Mouse (Mus musculus): ENCODE results near the gene Atg7. TPM values are rescaled to one million over a fixed set of nuclear protein-coding genes. Genes with fewer than 3 reads are reported as not detected.
"Not testable (repeated sequence)": the region's sequence is repeated elsewhere in the genome, so short reads cannot be mapped to it uniquely, and the experiment has no call there.

Gene Atg7
- 10 to 100 TPM; 25.4 to 28.7 TPM for total RNA-seq (2021)
- long read RNA-seq, experiment 1, transcript Atg7-201 (19 exons, 3,761 nt), result major isoform, 5 of 15 reads
- long read RNA-seq, experiment 1, partial matches to known transcripts, result 5 of 15 reads
- long read RNA-seq, experiment 1, other reads (novel, unspliced or antisense), result 5 of 15 reads
- long read RNA-seq, experiment 2, transcript Atg7-201 (19 exons, 3,761 nt), result major isoform, 20 of 38 reads
- long read RNA-seq, experiment 2, partial matches to known transcripts, result 7 of 38 reads
- long read RNA-seq, experiment 2, other reads (novel, unspliced or antisense), result 8 of 38 reads

DNA sequence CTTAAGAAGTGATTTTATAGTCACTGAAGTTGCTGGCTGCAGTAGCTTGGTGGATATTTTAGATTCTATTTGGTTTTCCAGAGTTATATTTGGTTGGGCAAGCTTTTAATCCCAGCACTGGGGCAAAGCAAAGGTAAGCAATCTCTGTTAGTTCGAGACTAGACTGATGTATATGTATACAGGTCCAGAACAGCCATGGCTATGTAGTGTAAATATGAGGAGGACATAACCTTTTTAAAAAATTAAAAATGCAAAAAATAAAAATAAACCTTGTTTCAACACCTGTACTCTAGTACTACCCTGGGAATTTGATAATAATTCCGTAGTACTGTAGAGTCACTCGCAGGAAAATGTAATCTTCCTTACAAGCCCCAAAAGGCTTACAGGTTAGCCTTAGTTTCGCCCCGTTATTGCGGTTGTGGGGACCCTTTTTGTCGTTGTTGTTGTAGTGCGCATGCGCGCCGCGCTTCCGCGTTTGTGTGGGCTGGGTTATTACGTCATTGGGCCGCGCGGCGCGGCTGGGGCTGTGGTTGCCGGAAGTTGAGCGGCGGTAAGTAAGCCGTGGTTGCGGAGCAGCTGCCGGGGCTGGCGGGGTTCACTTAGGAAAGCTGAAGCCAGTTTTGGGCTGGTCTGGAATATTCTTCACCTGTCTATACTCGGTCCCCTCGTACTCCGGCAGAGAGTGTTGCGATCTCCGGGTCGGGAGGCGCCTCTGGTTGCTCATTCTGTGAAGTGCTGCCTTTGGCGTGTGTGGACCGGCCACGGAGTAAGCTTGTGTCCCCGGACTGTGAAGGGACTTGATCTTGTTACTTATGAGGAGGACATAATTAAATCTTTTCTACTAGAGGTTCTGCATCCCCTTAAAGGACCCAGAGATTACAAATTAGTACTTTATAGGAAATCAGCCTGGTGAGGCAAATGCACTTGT, at the start of gene Atg7:
Gene Atg7 (plus strand): TSS at position 497 of the 928 bp plus-strand sequence.
- peak; percentile 78 to 86 for DNase-seq (ENCODE audit: low spot score in 2 of 2)

DNA sequence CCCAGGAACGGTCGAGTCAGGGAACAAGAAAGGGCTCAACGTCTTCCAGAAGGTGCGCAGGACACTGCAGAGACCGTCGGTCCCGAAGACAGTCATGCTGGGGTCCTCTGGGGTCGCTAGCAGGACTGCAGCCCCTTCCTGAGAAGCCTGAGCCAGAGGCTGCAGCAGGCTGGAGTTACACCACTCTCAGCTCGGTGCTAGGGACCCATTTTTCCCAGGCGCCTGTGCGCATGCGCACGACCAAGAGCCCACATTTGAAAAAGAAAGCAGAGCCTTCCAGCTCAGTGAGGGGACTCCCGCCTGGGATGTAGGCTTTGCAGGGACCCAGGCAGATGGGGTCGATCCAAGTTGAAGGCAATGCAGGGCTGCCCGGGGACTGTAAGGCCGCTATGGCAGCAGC, 28.8 kb upstream of the Atg7 start:
- peak; percentile 39 to 44 for DNase-seq (ENCODE audit: low spot score in 2 of 2)

GRCm38 (mm10) chr6:114633886-114634285, 9.0 kb upstream of the Atg7 start:
- DNase-seq (ENCODE audit: low spot score in 2 of 2), result not testable (repeated sequence)

DNA sequence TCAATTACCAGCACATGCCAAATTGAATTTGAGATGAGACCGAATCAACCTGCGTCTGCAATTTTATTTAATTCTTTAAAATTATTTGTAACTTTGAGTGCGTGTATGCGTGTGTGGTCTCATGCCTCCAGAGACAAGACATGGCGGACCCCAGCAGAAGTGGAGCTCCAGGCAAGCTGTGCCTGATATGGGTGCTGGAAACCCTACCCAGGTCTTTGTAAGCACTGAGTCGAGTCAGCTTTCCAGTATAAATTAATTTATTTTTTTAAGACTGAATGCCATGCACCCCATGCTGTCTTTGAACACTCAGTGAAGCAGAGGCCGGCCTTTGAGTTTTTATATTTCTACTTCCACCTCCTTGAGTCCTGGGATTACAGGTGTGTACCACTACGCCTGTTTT, 819 bp downstream of the Atg7 start:
- DNase-seq (ENCODE audit: low spot score in 2 of 2), result no peak

DNA sequence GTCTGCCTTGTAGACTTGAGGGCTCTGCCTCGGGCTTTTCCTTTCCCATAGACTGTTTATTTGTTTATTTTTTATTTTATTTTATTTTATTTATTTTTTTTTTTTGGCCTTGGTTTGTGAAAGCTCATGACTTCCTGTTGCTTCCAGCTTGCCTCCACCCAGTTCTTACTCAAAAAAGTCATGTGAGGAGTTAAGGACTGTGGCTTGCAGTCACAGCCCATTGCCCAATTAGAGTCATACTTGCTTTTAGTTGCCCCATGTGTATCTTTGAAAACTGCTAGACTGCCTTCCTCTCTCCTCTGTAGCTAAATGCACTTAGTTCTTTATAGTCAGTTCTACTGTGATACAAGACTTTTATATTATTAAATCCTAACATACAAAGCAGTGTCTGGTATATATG, 1.6 kb downstream of the Atg7 start:
- no peak for DNase-seq (ENCODE audit: low spot score in 2 of 2)

DNA sequence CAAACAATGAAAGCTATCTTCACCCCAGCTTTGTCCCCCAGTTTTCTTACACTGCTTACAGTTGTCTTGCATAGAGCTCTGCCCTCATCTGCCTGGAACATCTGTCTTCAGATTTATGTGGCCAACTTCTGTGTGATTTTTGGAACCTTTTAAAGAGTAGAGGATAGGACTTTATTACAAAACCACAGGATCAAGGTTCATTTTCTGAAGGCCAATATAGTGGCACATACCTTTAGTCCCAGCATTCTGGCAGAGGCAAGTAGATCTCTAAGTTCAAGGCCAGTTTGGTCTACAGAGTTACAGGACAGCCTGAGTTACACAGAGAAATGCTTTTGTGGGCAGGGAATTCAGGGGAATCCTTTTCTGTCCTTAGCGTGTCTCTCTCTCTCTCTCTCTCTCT, 3.3 kb downstream of the Atg7 start:
- no peak for DNase-seq (ENCODE audit: low spot score in 2 of 2)

DNA sequence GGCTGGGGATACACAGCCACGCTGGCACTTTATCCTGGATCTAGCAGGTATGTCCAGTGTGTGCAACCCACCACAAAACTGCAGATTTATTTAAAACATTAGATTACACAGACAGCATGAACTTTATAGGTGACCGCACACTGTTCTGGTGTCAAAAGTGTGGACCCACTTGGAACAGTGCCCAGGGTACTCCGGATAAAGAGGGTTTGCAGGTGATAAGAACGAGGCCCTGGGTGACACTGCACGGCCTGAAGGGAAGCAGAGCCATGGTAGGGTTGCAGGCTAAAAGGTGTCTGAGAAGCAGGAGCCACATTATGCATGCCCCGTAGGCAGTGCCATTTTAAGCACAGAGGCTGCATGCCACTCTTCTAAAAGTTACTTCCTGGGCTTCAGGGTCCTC, 4.1 kb downstream of the Atg7 start:
- no peak for DNase-seq (ENCODE audit: low spot score in 2 of 2)

GRCm38 (mm10) chr6:114648352-114649030, 5.6 kb downstream of the Atg7 start:
- no peak for DNase-seq (ENCODE audit: low spot score in 2 of 2)

- no peak for DNase-seq (ENCODE audit: low spot score in 2 of 2)
These were observed 9.3 kb downstream of the Atg7 start for GRCm38 (mm10) chr6:114652209-114652608.

GRCm38 (mm10) chr6:114656826-114657600, 14.1 kb downstream of the Atg7 start:
- no peak for DNase-seq (ENCODE audit: low spot score in 2 of 2)

DNA sequence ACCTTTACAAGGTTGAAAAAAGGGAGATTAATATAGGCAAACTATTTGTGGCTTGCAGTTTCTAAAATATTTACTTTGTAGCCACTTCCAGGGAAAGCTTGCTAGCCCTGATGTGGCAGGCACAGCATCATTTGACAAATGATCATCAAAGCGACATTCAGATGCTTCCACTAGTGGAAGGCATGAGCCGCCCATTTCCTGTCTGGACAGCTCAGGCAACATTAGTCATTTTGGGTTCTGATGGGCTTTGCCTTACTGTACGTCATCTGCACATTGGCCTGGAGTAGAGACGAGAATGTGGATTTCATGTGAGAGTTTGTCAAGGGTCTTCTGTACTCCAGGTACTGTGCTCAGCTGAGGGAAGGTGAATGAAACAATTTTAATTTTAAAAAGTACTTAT, 14.9 kb downstream of the Atg7 start:
- DNase-seq (ENCODE audit: low spot score in 2 of 2), result no peak

GRCm38 (mm10) chr6:114659278-114659991, 16.5 kb downstream of the Atg7 start:
- no peak for DNase-seq (ENCODE audit: low spot score in 2 of 2)

GRCm38 (mm10) chr6:114659992-114660800, 17.3 kb downstream of the Atg7 start:
- no peak for DNase-seq (ENCODE audit: low spot score in 2 of 2)

DNA sequence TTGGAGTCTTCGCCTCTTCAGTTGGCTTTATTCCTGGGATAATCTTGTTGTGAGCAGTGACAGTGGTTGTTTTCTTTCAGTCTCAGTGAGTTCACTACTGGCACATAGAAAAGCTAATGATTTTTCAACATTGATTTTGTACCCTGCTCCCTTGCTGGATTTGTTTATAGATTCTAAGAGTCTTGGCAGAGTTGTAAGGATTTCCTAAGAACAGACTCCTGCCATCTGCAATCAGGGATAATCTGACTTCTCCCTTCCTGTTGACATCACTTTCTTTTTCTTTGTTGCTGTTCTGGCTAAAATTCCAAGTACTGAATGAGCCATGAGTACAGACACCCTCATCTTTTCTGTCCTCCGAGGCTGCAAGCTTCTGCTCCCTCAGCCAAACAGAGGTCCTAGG, 20.8 kb downstream of the Atg7 start:
- DNase-seq (ENCODE audit: low spot score in 2 of 2), result no peak

- DNase-seq (ENCODE audit: low spot score in 2 of 2), result no peak
These were observed 21.8 kb downstream of the Atg7 start for GRCm38 (mm10) chr6:114664716-114665115.

DNA sequence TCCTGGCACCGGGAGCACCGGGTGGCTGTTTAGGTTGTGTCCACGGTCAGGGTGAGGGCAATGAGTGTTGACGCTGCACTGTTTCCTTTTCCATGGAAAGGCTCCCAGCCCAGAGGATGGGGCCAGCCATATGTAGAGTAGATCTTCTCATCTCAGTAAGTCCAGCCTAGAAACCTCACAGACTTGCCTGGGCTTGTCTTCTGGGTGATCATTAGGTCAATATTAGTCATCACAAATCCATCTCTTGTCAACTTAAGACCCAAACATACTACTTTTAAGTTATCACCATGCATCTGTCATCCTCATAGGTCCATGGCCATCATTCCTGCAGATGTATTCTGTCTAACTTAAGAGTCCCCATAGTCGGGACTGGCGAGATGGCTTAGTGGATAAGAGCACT, 24.6 kb downstream of the Atg7 start:
- no peak for DNase-seq (ENCODE audit: low spot score in 2 of 2)

DNA sequence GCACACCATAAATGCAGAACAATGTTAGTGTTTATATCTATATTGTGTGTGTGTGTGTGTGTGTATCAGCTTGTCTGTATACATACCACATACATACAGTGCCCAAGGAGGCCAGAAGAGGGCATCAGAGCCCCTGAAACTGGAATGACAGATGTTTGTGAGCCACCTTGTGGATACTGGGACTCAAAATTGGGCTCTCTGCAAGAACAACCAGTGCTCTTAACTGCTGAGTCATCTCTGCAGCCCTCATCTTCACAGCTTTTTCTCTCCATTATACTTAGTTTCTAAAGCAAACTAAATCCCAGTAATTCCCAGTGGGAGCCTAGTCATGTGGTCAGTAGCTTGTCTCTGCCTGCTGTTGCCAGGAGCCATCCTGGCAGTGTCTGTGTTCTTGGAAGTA, 31.9 kb downstream of the Atg7 start:
- no peak for DNase-seq (ENCODE audit: low spot score in 2 of 2)

- DNase-seq (ENCODE audit: low spot score in 2 of 2), result no peak
These were observed 33.2 kb downstream of the Atg7 start for GRCm38 (mm10) chr6:114676091-114676490.

GRCm38 (mm10) chr6:114682092-114682711, 39.3 kb downstream of the Atg7 start:
- no peak for DNase-seq (ENCODE audit: low spot score in 2 of 2)

Data from adrenal gland, postnatal 4 days (tissue).